Mouse (Mus musculus): ENCODE data around the gene Mansc4.

Gene Mansc4

DNA sequence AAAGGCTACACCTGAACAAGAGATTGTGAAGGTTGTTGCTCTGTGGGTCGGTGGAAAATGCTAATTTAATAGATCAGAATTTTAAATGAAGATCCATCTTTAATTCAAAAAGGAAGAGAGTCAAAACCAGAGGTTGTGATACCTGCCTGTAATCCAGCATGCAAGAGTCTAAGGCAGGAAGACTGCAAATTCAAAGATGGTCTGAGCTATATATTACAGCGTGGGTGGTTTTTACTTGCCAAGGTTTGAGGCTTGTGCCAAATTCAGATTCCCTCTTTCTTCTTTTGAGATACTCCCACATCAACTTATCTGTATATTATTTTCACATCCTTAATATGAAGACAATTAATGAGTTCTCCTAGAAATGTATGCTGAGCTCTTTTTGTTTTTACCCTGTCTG is 58.4 kb downstream of the Mansc4 start:
- no peak for DNase-seq (ENCODE audit: low read depth, low spot score)
